Mouse (Mus musculus) hindbrain, embryonic 16.5 days (tissue): ENCODE results near the gene Cpe. TPM values are rescaled to one million over a fixed set of nuclear protein-coding genes. Genes with fewer than 3 reads are reported as not detected.
A peak's percentile ranks its signal among the peaks of the same experiment; 100 is the strongest.

ENCODE experiments used
- ATAC-seq: fragments of 200-750 bp; cut with Nextera tagmentation; 2 replicates; pipeline ENCODE4 v1.8.0; 2017; ENCODE audit warnings: moderate TSS enrichment, moderate library complexity
- H3K27ac ChIP-seq: fragments of 300-500 bp; sonication (generic); 2 replicates; pipeline ENCODE4 v1.5.1; 2014; ENCODE audit warnings: low read depth, mild to moderate bottlenecking, control low read depth, low read length, moderate library complexity
- H3K27me3 ChIP-seq: fragments of 300-500 bp; sonication (generic); replicated peaks from 2 replicates; pipeline ENCODE4 v1.6.1; 2014; ENCODE audit warnings: low read length; ENCODE audit not compliant: control insufficient read depth, insufficient read depth
- H3K36me3 ChIP-seq: fragments of 300-500 bp; sonication (generic); 2 replicates; pipeline ENCODE4 v1.6.1; 2014; ENCODE audit warnings: mild to moderate bottlenecking, low read length, moderate library complexity, mixed read lengths; ENCODE audit not compliant: control insufficient read depth, insufficient read depth
- H3K4me1 ChIP-seq: fragments of 300-500 bp; sonication (generic); 2 replicates; pipeline ENCODE4 v1.6.1; 2014; ENCODE audit warnings: low read depth, low read length; ENCODE audit not compliant: control insufficient read depth, insufficient read depth
- H3K4me2 ChIP-seq: fragments of 300-500 bp; sonication (generic); 2 replicates; pipeline ENCODE4 v1.6.1; 2014; ENCODE audit warnings: mild to moderate bottlenecking, low read length, control low read depth, moderate library complexity
- H3K4me3 ChIP-seq: fragments of 300-500 bp; sonication (generic); 2 replicates; pipeline ENCODE4 v1.5.1; 2014; ENCODE audit warnings: mild to moderate bottlenecking, low read length, control low read depth, moderate library complexity
- H3K9ac ChIP-seq: fragments of 300-500 bp; sonication (generic); 2 replicates; pipeline ENCODE4 v1.6.1; 2014; ENCODE audit warnings: low read depth, mild to moderate bottlenecking, control low read depth, low read length, moderate library complexity
- H3K9me3 ChIP-seq: fragments of 300-500 bp; sonication (generic); 2 replicates; pipeline ENCODE4 v1.6.1; 2014; ENCODE audit warnings: mild to moderate bottlenecking, low read length, moderate library complexity; ENCODE audit not compliant: control insufficient read depth
- WGBS: fragments of 180-500 bp; shearing (Covaris S2); extraction: QIAGEN DNeasy Blood & Tissue Kit; methylation state at CpG from one replicate; pipeline ENCODE4 v1.1.7; 2014; 5-methylcytosine and 5-hydroxymethylcytosine counted together
- polyA plus RNA-seq: library from polyadenylated mRNA; unstranded; fragments of >200 nt; fragmentation: Nextera tagmentation; extraction: Ambion mirVana; gene quantifications from 2 replicates; pipeline ENCODE4 v1.2.1, GENCODE M21; 2015

The Cpe gene
- polyA plus RNA-seq, 1 experiment from 2014 or later, result 866 TPM

- no peak for ATAC-seq
- H3K36me3 ChIP-seq, result no peaks in the 10 kb centered on the region
- no peak overlapping the region for H3K4me3 ChIP-seq
- H3K9me3 ChIP-seq, result no peaks in the 10 kb centered on the region
- no peak overlapping the region for H3K27ac ChIP-seq
- no peak overlapping the region for H3K4me2 ChIP-seq
- no peaks in the 10 kb centered on the region for H3K27me3 ChIP-seq
- H3K9ac ChIP-seq, result no peak overlapping the region
- 95% methylated on average over 5 of the region's 5 CpGs for WGBS
- peaks cover 4% of the 10 kb centered on the region for H3K4me1 ChIP-seq
Measured at GRCm38 (mm10) chr8:64646421-64646820, 46.4 kb downstream of the Cpe start.

GRCm38 (mm10) chr8:64644108-64645005 is 48.5 kb downstream of the Cpe start:
- 79% methylated on average over 12 of the region's 12 CpGs for WGBS
- Histone ChIP-seq H3K4me2 (no peak overlapping the region), H3K9me3 (no peaks in the 10 kb centered on the region), H3K9ac (no peak overlapping the region), H3K36me3 (no peaks in the 10 kb centered on the region), H3K27me3 (no peaks in the 10 kb centered on the region), H3K27ac (no peak overlapping the region), H3K4me1 (peaks cover 4% of the 10 kb centered on the region), H3K4me3 (no peak overlapping the region)
- peak; percentile 46 for ATAC-seq

- no peaks in the 10 kb centered on the region for H3K36me3 ChIP-seq
- no peak overlapping the region for H3K4me2 ChIP-seq
- H3K4me3 ChIP-seq, result no peak overlapping the region
- no peaks in the 10 kb centered on the region for H3K27me3 ChIP-seq
- H3K9me3 ChIP-seq, result no peaks in the 10 kb centered on the region
- ATAC-seq, result no peak
- peaks cover 4% of the 10 kb centered on the region for H3K4me1 ChIP-seq
- H3K9ac ChIP-seq, result no peak overlapping the region
- 83% methylated on average over 4 of the region's 4 CpGs for WGBS
- H3K27ac ChIP-seq, result no peak overlapping the region
Measured at GRCm38 (mm10) chr8:64643382-64643781, 49.5 kb downstream of the Cpe start.

- Histone ChIP-seq H3K36me3 (no peaks in the 10 kb centered on the region), H3K9me3 (no peaks in the 10 kb centered on the region), H3K4me1 (peaks cover 4% of the 10 kb centered on the region), H3K27me3 (no peaks in the 10 kb centered on the region), H3K27ac (no peak overlapping the region), H3K9ac (no peak overlapping the region), H3K4me2 (no peak overlapping the region), H3K4me3 (no peak overlapping the region)
- ATAC-seq, result no peak
- 99% methylated on average over 3 of the region's 3 CpGs for WGBS
Measured at GRCm38 (mm10) chr8:64642799-64643198, 50.1 kb downstream of the Cpe start.

- no peaks in the 10 kb centered on the region for H3K9me3 ChIP-seq
- H3K4me2 ChIP-seq, result no peak overlapping the region
- H3K27me3 ChIP-seq, result no peaks in the 10 kb centered on the region
- H3K9ac ChIP-seq, result no peak overlapping the region
- H3K27ac ChIP-seq, result 0 out of 2 replicates have a peak overlapping the region, but pooled peaks have one; percentile 27
- no peaks in the 10 kb centered on the region for H3K36me3 ChIP-seq
- peaks cover 4% of the 10 kb centered on the region for H3K4me1 ChIP-seq
- 40% methylated on average over 1 of the region's 1 CpGs for WGBS
- no peak for ATAC-seq
- no peak overlapping the region for H3K4me3 ChIP-seq
Measured at GRCm38 (mm10) chr8:64640599-64640998, 52.3 kb downstream of the Cpe start.

GRCm38 (mm10) chr8:64639676-64640075 is 53.2 kb downstream of the Cpe start:
- Histone ChIP-seq H3K4me2 (no peak overlapping the region), H3K4me1 (peaks cover 3% of the 10 kb centered on the region), H3K4me3 (no peak overlapping the region), H3K27me3 (no peaks in the 10 kb centered on the region), H3K36me3 (no peaks in the 10 kb centered on the region), H3K9me3 (no peaks in the 10 kb centered on the region), H3K9ac (no peak overlapping the region), H3K27ac (no peak overlapping the region)
- ATAC-seq, result no peak
- WGBS, result 93% methylated on average over 5 of the region's 5 CpGs

GRCm38 (mm10) chr8:64634901-64635300 is 58.0 kb downstream of the Cpe start:
- ATAC-seq, result no peak
- Histone ChIP-seq H3K9me3 (no peaks in the 10 kb centered on the region), H3K27ac (no peak overlapping the region), H3K4me1 (no peaks in the 10 kb centered on the region), H3K4me3 (no peak overlapping the region), H3K9ac (no peak overlapping the region), H3K27me3 (no peaks in the 10 kb centered on the region), H3K4me2 (no peak overlapping the region), H3K36me3 (no peaks in the 10 kb centered on the region)
- 93% methylated on average over 3 of the region's 3 CpGs for WGBS

GRCm38 (mm10) chr8:64634131-64634865 is 58.6 kb downstream of the Cpe start:
- 75% methylated on average over 8 of the region's 8 CpGs for WGBS
- H3K36me3 ChIP-seq, result no peaks in the 10 kb centered on the region
- H3K4me1 ChIP-seq, result 0 out of 2 replicates have a peak, but pooled peaks cover 3% of the 10 kb centered on the region
- no peak overlapping the region for H3K4me3 ChIP-seq
- H3K9me3 ChIP-seq, result no peaks in the 10 kb centered on the region
- H3K27me3 ChIP-seq, result no peaks in the 10 kb centered on the region
- no peak overlapping the region for H3K9ac ChIP-seq
- no peak overlapping the region; the same call in 1 of the 2 replicates for H3K27ac ChIP-seq
- no peak for ATAC-seq
- H3K4me2 ChIP-seq, result no peak overlapping the region

GRCm38 (mm10) chr8:64632169-64632568 is 60.7 kb downstream of the Cpe start:
- 85% methylated on average over 4 of the region's 4 CpGs for WGBS
- H3K27ac ChIP-seq, result no peak overlapping the region
- H3K27me3 ChIP-seq, result no peaks in the 10 kb centered on the region
- H3K9me3 ChIP-seq, result no peaks in the 10 kb centered on the region
- no peak for ATAC-seq
- 0 out of 2 replicates have a peak, but pooled peaks cover 3% of the 10 kb centered on the region for H3K4me1 ChIP-seq
- H3K4me3 ChIP-seq, result no peak overlapping the region
- no peaks in the 10 kb centered on the region for H3K36me3 ChIP-seq
- no peak overlapping the region for H3K4me2 ChIP-seq
- H3K9ac ChIP-seq, result no peak overlapping the region
